Mouse (Mus musculus) splenic B cell, adult 2 months (primary cell): ENCODE results near the gene Helb.
A peak's percentile ranks its signal among the peaks of the same experiment; 100 is the strongest.

Experiments
- DNase-seq: peaks from one replicate; pipeline ENCODE4 v3.0.0-alpha.2; 2011; ENCODE audit warnings: low read depth, low spot score
- H3K27me3 ChIP-seq: 2 replicates; pipeline ENCODE4 v1.6.1; 2012; ENCODE audit warnings: mild to moderate bottlenecking, low read length, moderate library complexity, mixed read lengths; ENCODE audit not compliant: control insufficient read depth, poor library complexity, insufficient read depth, severe bottlenecking
- H3K36me3 ChIP-seq: 2 replicates; pipeline ENCODE4 v1.6.1; 2012; ENCODE audit warnings: mild to moderate bottlenecking, low read length, moderate library complexity, mixed read lengths; ENCODE audit not compliant: control insufficient read depth, poor library complexity, insufficient read depth, severe bottlenecking

Helb gene

GRCm38 (mm10) chr10:120112507-120113396 is at the start of gene Helb:
TSS of gene Helb (minus strand) at chr10:120112987.
- DNase-seq, result peak; percentile 98
- Histone ChIP-seq H3K27me3 (no peaks in the 10 kb centered on the region), H3K36me3 (peaks cover 4% of the 10 kb centered on the region; the same call in 1 of the 2 replicates)

GRCm38 (mm10) chr10:120160533-120160932 is 47.7 kb upstream of the Helb start:
- Histone ChIP-seq H3K27me3 (no peaks in the 10 kb centered on the region), H3K36me3 (peaks cover 5% of the 10 kb centered on the region)
- DNase-seq, result no peak

- DNase-seq, result no peak
Measured at GRCm38 (mm10) chr10:120153911-120154310, 41.1 kb upstream of the Helb start.

GRCm38 (mm10) chr10:120151672-120152071 is 38.9 kb upstream of the Helb start:
- no peaks in the 10 kb centered on the region for H3K27me3 ChIP-seq
- no peak for DNase-seq
- H3K36me3 ChIP-seq, result no peaks in the 10 kb centered on the region

More at GRCm38 (mm10) chr10:120153911-120154310, 41.1 kb upstream of the Helb start:
- Histone ChIP-seq H3K36me3 (no peaks in the 10 kb centered on the region), H3K27me3 (no peaks in the 10 kb centered on the region)

- H3K27me3 ChIP-seq, result no peaks in the 10 kb centered on the region
- no peak for DNase-seq
- peaks cover 13% of the 10 kb centered on the region for H3K36me3 ChIP-seq
Measured at GRCm38 (mm10) chr10:120140916-120141516, 28.2 kb upstream of the Helb start.

- no peak for DNase-seq
Measured at GRCm38 (mm10) chr10:120140193-120140592, 27.4 kb upstream of the Helb start.

GRCm38 (mm10) chr10:120136020-120136562 is 23.3 kb upstream of the Helb start:
- Histone ChIP-seq H3K27me3 (no peaks in the 10 kb centered on the region), H3K36me3 (no peaks in the 10 kb centered on the region)
- DNase-seq, result no peak

More at GRCm38 (mm10) chr10:120140193-120140592, 27.4 kb upstream of the Helb start:
- Histone ChIP-seq H3K27me3 (no peaks in the 10 kb centered on the region), H3K36me3 (peaks cover 7% of the 10 kb centered on the region)

GRCm38 (mm10) chr10:120133697-120134096 is 20.9 kb upstream of the Helb start:
- Histone ChIP-seq H3K36me3 (no peaks in the 10 kb centered on the region), H3K27me3 (no peaks in the 10 kb centered on the region)
- DNase-seq, result no peak

GRCm38 (mm10) chr10:120130621-120131020 is 17.8 kb upstream of the Helb start:
- peak; percentile 64 for DNase-seq

GRCm38 (mm10) chr10:120128601-120129277 is 16.0 kb upstream of the Helb start:
- H3K27me3 ChIP-seq, result no peaks in the 10 kb centered on the region
- no peaks in the 10 kb centered on the region for H3K36me3 ChIP-seq
- no peak for DNase-seq

More at GRCm38 (mm10) chr10:120130621-120131020, 17.8 kb upstream of the Helb start:
- Histone ChIP-seq H3K27me3 (no peaks in the 10 kb centered on the region), H3K36me3 (no peaks in the 10 kb centered on the region)

GRCm38 (mm10) chr10:120125465-120125857 is 12.7 kb upstream of the Helb start:
- no peak for DNase-seq
- no peaks in the 10 kb centered on the region for H3K36me3 ChIP-seq
- no peaks in the 10 kb centered on the region for H3K27me3 ChIP-seq

GRCm38 (mm10) chr10:120124801-120125464 is 12.1 kb upstream of the Helb start:
- DNase-seq, result peak; percentile 85
- H3K36me3 ChIP-seq, result no peaks in the 10 kb centered on the region
- no peaks in the 10 kb centered on the region for H3K27me3 ChIP-seq

- no peak for DNase-seq
- Histone ChIP-seq H3K36me3 (no peaks in the 10 kb centered on the region), H3K27me3 (no peaks in the 10 kb centered on the region)
Measured at GRCm38 (mm10) chr10:120123721-120124120, 10.9 kb upstream of the Helb start.

GRCm38 (mm10) chr10:120115249-120115648 is 2.5 kb upstream of the Helb start:
- 0 out of 2 replicates have a peak, but pooled peaks cover 1% of the 10 kb centered on the region for H3K36me3 ChIP-seq
- H3K27me3 ChIP-seq, result no peaks in the 10 kb centered on the region
- DNase-seq, result no peak
